Comparison of ENCODE assay signal across 8 mouse cellular contexts in genomic region chr6:128318317-128318716, GRCm38 (mm10). TPM values are rescaled to one million over a fixed set of nuclear protein-coding genes. Genes with fewer than 3 reads are reported as not detected.
DNase-seq lines count a peak whose midpoint lies in the region; ATAC-seq lines count a peak whose summit lies in the region.

No protein-coding gene starts in this region.

- no peak overlapping the region for H3K4me2 ChIP-seq in midbrain, embryonic 16.5 days (ENCODE audit: low read length)

- H3K27ac ChIP-seq in limb, embryonic 10.5 days = no peak overlapping the region
- no peak overlapping the region for H3K27ac ChIP-seq in midbrain, embryonic 16.5 days (ENCODE audit: low read length)

- H3K9me3 ChIP-seq in limb, embryonic 10.5 days (replicated peaks) = no peaks in the 10 kb centered on the region
- no peaks in the 10 kb centered on the region for H3K9me3 ChIP-seq in midbrain, embryonic 16.5 days (replicated peaks; ENCODE audit: control insufficient read depth, low read length, poor library complexity, severe bottlenecking)

- H3K27me3 ChIP-seq in limb, embryonic 10.5 days (ENCODE audit: low read depth, poor library complexity, severe bottlenecking) = no peaks in the 10 kb centered on the region
- H3K27me3 ChIP-seq in midbrain, embryonic 16.5 days (ENCODE audit: control insufficient read depth, insufficient read depth, low read depth, low read length) = no peaks in the 10 kb centered on the region
- no peaks in the 10 kb centered on the region for H3K27me3 ChIP-seq in splenic B cell, adult 2 months (ENCODE audit: control insufficient read depth, insufficient read depth, low read length, poor library complexity, severe bottlenecking)

- WGBS in limb, embryonic 10.5 days = 23% methylated on average over 4 of the region's 4 CpGs
- 8% methylated on average over 4 of the region's 4 CpGs for WGBS in midbrain, embryonic 16.5 days

- no peak overlapping the region for H3K4me3 ChIP-seq in limb, embryonic 10.5 days
- no peak overlapping the region for H3K4me3 ChIP-seq in midbrain, embryonic 16.5 days (ENCODE audit: low read depth, low read length)

- ATAC-seq in midbrain, embryonic 16.5 days = peak; percentile 71

- H3K9ac ChIP-seq in midbrain, embryonic 16.5 days (ENCODE audit: low read depth, low read length) = no peak overlapping the region

- no peaks in the 10 kb centered on the region for H3K4me1 ChIP-seq in limb, embryonic 10.5 days
- no peaks in the 10 kb centered on the region for H3K4me1 ChIP-seq in midbrain, embryonic 16.5 days (ENCODE audit: control insufficient read depth, insufficient read depth, low read length)

- H3K36me3 ChIP-seq in limb, embryonic 10.5 days = peaks cover 27% of the 10 kb centered on the region
- peaks cover 17% of the 10 kb centered on the region for H3K36me3 ChIP-seq in midbrain, embryonic 16.5 days (ENCODE audit: control insufficient read depth, insufficient read depth, low read length)
- 0 out of 2 replicates have a peak, but pooled peaks cover 2% of the 10 kb centered on the region for H3K36me3 ChIP-seq in splenic B cell, adult 2 months (ENCODE audit: control insufficient read depth, insufficient read depth, low read length, poor library complexity, severe bottlenecking)

- peak; percentile 87 for DNase-seq in 416B (ENCODE audit: low read depth)
- peak; percentile 62 for DNase-seq in MEL-GATA-1-ER (ENCODE audit: extremely low read depth, low read depth)
- peak; percentile 64 for DNase-seq in cerebellum, adult 8-10 months
- peak; percentile 39 to 53 for DNase-seq in frontal cortex, postnatal 25 days (ENCODE audit: low spot score in 2 of 2)
- peak; percentile 63 for DNase-seq in kidney, adult 18-20 months
- peak; percentile 66 for DNase-seq in limb, embryonic 10.5 days (ENCODE audit: low spot score)
- DNase-seq in splenic B cell, adult 2 months (ENCODE audit: low read depth, low spot score) = peak; percentile 84

RNA-seq across cellular contexts. Expression of gene Tead4, which starts 17.7 kb away (rescaled TPM):
- 2.5 and 3.2 TPM in 2 replicates for polyA plus RNA-seq in limb, embryonic 10.5 days (2016; fragmentation: Nextera tagmentation; extraction: Ambion mirVana)
- polyA plus RNA-seq in midbrain, embryonic 16.5 days (2015; fragmentation: Nextera tagmentation; extraction: Ambion mirVana) = 0.58 and 0.65 TPM in 2 replicates

RNA-seq across cellular contexts. Expression of gene Tulp3, which starts 37.3 kb away (rescaled TPM):
- polyA plus RNA-seq in limb, embryonic 10.5 days (2016; fragmentation: Nextera tagmentation; extraction: Ambion mirVana) = 21.6 and 23.2 TPM in 2 replicates
- 16.1 and 16.6 TPM in 2 replicates for polyA plus RNA-seq in midbrain, embryonic 16.5 days (2015; fragmentation: Nextera tagmentation; extraction: Ambion mirVana)

RNA-seq across cellular contexts. Expression of gene Rhno1, which starts 44.4 kb away (rescaled TPM):
- polyA plus RNA-seq in limb, embryonic 10.5 days (2016; fragmentation: Nextera tagmentation; extraction: Ambion mirVana) = 193 and 197 TPM in 2 replicates
- polyA plus RNA-seq in midbrain, embryonic 16.5 days (2015; fragmentation: Nextera tagmentation; extraction: Ambion mirVana) = 77.0 and 84.1 TPM in 2 replicates

RNA-seq across cellular contexts. Expression of gene Foxm1, which starts 44.5 kb away (rescaled TPM):
- 67.5 and 68.3 TPM in 2 replicates for polyA plus RNA-seq in limb, embryonic 10.5 days (2016; fragmentation: Nextera tagmentation; extraction: Ambion mirVana)
- polyA plus RNA-seq in midbrain, embryonic 16.5 days (2015; fragmentation: Nextera tagmentation; extraction: Ambion mirVana) = 4.8 and 5.4 TPM in 2 replicates

RNA-seq across cellular contexts. Expression of gene Tex52, which starts 56.9 kb away (rescaled TPM):
- polyA plus RNA-seq in limb, embryonic 10.5 days (2016; fragmentation: Nextera tagmentation; extraction: Ambion mirVana) = 0.41 and 0.61 TPM in 2 replicates
- polyA plus RNA-seq in midbrain, embryonic 16.5 days (2015; fragmentation: Nextera tagmentation; extraction: Ambion mirVana) = 0.70 and 0.83 TPM in 2 replicates
